Mouse (Mus musculus) limb, embryonic 10.5 days (tissue): Measurements from ENCODE around the gene Tex19.2. TPM values are rescaled to one million over a fixed set of nuclear protein-coding genes. Genes with fewer than 3 reads are reported as not detected.
"Not testable (repeated sequence)": the region's sequence is repeated elsewhere in the genome, so short reads cannot be mapped to it uniquely, and the experiment has no call there.

Source experiments
- DNase-seq: peaks from one replicate; pipeline ENCODE4 v3.0.0-alpha.2; 2017; ENCODE audit warnings: low spot score
- H3K27ac ChIP-seq: fragments of 300-500 bp; sonication (generic); 2 replicates; pipeline ENCODE4 v1.5.1; 2016; ENCODE audit warnings: mild to moderate bottlenecking
- H3K27me3 ChIP-seq: fragments of 300-500 bp; sonication (generic); 2 replicates; pipeline ENCODE4 v1.6.1; 2016; ENCODE audit warnings: low read depth, mild to moderate bottlenecking; ENCODE audit not compliant: poor library complexity, severe bottlenecking
- H3K36me3 ChIP-seq: fragments of 300-500 bp; sonication (generic); 2 replicates; pipeline ENCODE4 v1.6.1; 2016; ENCODE audit warnings: mild to moderate bottlenecking, moderate library complexity
- H3K4me1 ChIP-seq: fragments of 300-500 bp; sonication (generic); 2 replicates; pipeline ENCODE4 v1.6.1; 2016
- H3K4me3 ChIP-seq: fragments of 300-500 bp; sonication (generic); 2 replicates; pipeline ENCODE4 v1.5.1; 2016; ENCODE audit warnings: mild to moderate bottlenecking, moderate library complexity
- H3K9me3 ChIP-seq: fragments of 300-500 bp; sonication (generic); replicated peaks from 2 replicates; pipeline ENCODE4 v1.6.1; 2016; ENCODE audit warnings: mild to moderate bottlenecking
- WGBS: fragments of 180-500 bp; shearing (Covaris S2); methylation state at CpG from one replicate; pipeline ENCODE4 v1.1.7; 2016; 5-methylcytosine and 5-hydroxymethylcytosine counted together
- polyA plus RNA-seq: library from polyadenylated mRNA; unstranded; fragments of >200 nt; fragmentation: Nextera tagmentation; extraction: Ambion mirVana; gene quantifications from 2 replicates; pipeline ENCODE4 v1.2.1, GENCODE M21; 2016

Gene Tex19.2
- polyA plus RNA-seq, 1 experiment from 2014 or later, result not detected

GRCm38 (mm10) chr11:121127441-121127840 is 9.0 kb upstream of the Tex19.2 start:
- no peaks in the 10 kb centered on the region for H3K36me3 ChIP-seq
- 83% methylated on average over 3 of the region's 3 CpGs for WGBS
- no peaks in the 10 kb centered on the region for H3K9me3 ChIP-seq
- DNase-seq, result no peak
- no peak overlapping the region for H3K27ac ChIP-seq
- no peaks in the 10 kb centered on the region for H3K4me1 ChIP-seq
- no peaks in the 10 kb centered on the region for H3K27me3 ChIP-seq
- no peak overlapping the region for H3K4me3 ChIP-seq

- 82% methylated on average over 1 of the region's 1 CpGs for WGBS
- DNase-seq, result no peak
- H3K4me1 ChIP-seq, result no peaks in the 10 kb centered on the region
- no peaks in the 10 kb centered on the region for H3K9me3 ChIP-seq
- H3K4me3 ChIP-seq, result no peak overlapping the region
- H3K36me3 ChIP-seq, result no peaks in the 10 kb centered on the region
- H3K27me3 ChIP-seq, result no peaks in the 10 kb centered on the region
- no peak overlapping the region for H3K27ac ChIP-seq
Measured at GRCm38 (mm10) chr11:121126395-121126794, 7.9 kb upstream of the Tex19.2 start.

GRCm38 (mm10) chr11:121125522-121126172 is 7.2 kb upstream of the Tex19.2 start:
- WGBS, result 86% methylated on average over 3 of the region's 3 CpGs

GRCm38 (mm10) chr11:121123438-121123837 is 5.0 kb upstream of the Tex19.2 start:
- Histone ChIP-seq H3K4me3 (no peak overlapping the region), H3K4me1 (no peaks in the 10 kb centered on the region), H3K27ac (no peak overlapping the region), H3K27me3 (no peaks in the 10 kb centered on the region), H3K36me3 (no peaks in the 10 kb centered on the region), H3K9me3 (no peaks in the 10 kb centered on the region)
- 90% methylated on average over 4 of the region's 4 CpGs for WGBS
- DNase-seq, result no peak

More at GRCm38 (mm10) chr11:121125522-121126172, 7.2 kb upstream of the Tex19.2 start:
- H3K9me3 ChIP-seq, result no peaks in the 10 kb centered on the region
- H3K27ac ChIP-seq, result no peak overlapping the region
- no peak overlapping the region for H3K4me3 ChIP-seq
- H3K4me1 ChIP-seq, result no peaks in the 10 kb centered on the region
- H3K36me3 ChIP-seq, result no peaks in the 10 kb centered on the region
- no peaks in the 10 kb centered on the region for H3K27me3 ChIP-seq
- no peak for DNase-seq

GRCm38 (mm10) chr11:121122024-121122670 is 3.7 kb upstream of the Tex19.2 start:
- H3K4me3 ChIP-seq, result no peak overlapping the region
- H3K36me3 ChIP-seq, result no peaks in the 10 kb centered on the region
- H3K27me3 ChIP-seq, result no peaks in the 10 kb centered on the region
- no peaks in the 10 kb centered on the region for H3K9me3 ChIP-seq
- 84% methylated on average over 2 of the region's 2 CpGs for WGBS
- no peak overlapping the region for H3K27ac ChIP-seq
- no peaks in the 10 kb centered on the region for H3K4me1 ChIP-seq
- DNase-seq, result no peak

- DNase-seq, result no peak
- Histone ChIP-seq H3K4me3 (no peak overlapping the region), H3K27ac (no peak overlapping the region), H3K36me3 (no peaks in the 10 kb centered on the region), H3K9me3 (no peaks in the 10 kb centered on the region), H3K4me1 (no peaks in the 10 kb centered on the region), H3K27me3 (no peaks in the 10 kb centered on the region)
- 88% methylated on average over 3 of the region's 3 CpGs for WGBS
Measured at GRCm38 (mm10) chr11:121121151-121121550, 2.7 kb upstream of the Tex19.2 start.

- Histone ChIP-seq H3K9me3 (no peaks in the 10 kb centered on the region), H3K27me3 (no peaks in the 10 kb centered on the region), H3K4me1 (no peaks in the 10 kb centered on the region), H3K4me3 (no peak overlapping the region), H3K27ac (no peak overlapping the region), H3K36me3 (no peaks in the 10 kb centered on the region)
- WGBS, result 91% methylated on average over 18 of the region's 18 CpGs
- no peak for DNase-seq
Measured at GRCm38 (mm10) chr11:121118106-121118505, 371 bp downstream of the Tex19.2 start.

- H3K27ac ChIP-seq, result no peak overlapping the region
- H3K36me3 ChIP-seq, result no peaks in the 10 kb centered on the region
- no peaks in the 10 kb centered on the region; the same call in 1 of the 2 replicates for H3K4me1 ChIP-seq
- no peaks in the 10 kb centered on the region for H3K9me3 ChIP-seq
- H3K27me3 ChIP-seq, result no peaks in the 10 kb centered on the region
- H3K4me3 ChIP-seq, result no peak overlapping the region
- DNase-seq, result no peak
- 77% methylated on average over 5 of the region's 5 CpGs for WGBS
Measured at GRCm38 (mm10) chr11:121112091-121112775, 6.2 kb downstream of the Tex19.2 start.

GRCm38 (mm10) chr11:121111601-121112000 is 6.9 kb downstream of the Tex19.2 start:
- H3K4me3 ChIP-seq, result no peak overlapping the region
- no peak for DNase-seq
- WGBS, result 81% methylated on average over 1 of the region's 1 CpGs
- no peaks in the 10 kb centered on the region; the same call in 1 of the 2 replicates for H3K4me1 ChIP-seq
- H3K27ac ChIP-seq, result no peak overlapping the region
- H3K36me3 ChIP-seq, result no peaks in the 10 kb centered on the region
- H3K27me3 ChIP-seq, result no peaks in the 10 kb centered on the region
- H3K9me3 ChIP-seq, result no peaks in the 10 kb centered on the region

GRCm38 (mm10) chr11:121111051-121111450 is 7.4 kb downstream of the Tex19.2 start:
- WGBS, result 90% methylated on average over 3 of the region's 3 CpGs
- H3K27me3 ChIP-seq, result no peaks in the 10 kb centered on the region
- no peak for DNase-seq
- H3K9me3 ChIP-seq, result no peaks in the 10 kb centered on the region
- no peak overlapping the region for H3K4me3 ChIP-seq
- no peaks in the 10 kb centered on the region for H3K36me3 ChIP-seq
- H3K27ac ChIP-seq, result no peak overlapping the region
- no peaks in the 10 kb centered on the region; the same call in 1 of the 2 replicates for H3K4me1 ChIP-seq

- Histone ChIP-seq H3K27me3 (no peaks in the 10 kb centered on the region), H3K9me3 (no peaks in the 10 kb centered on the region), H3K27ac (no peak overlapping the region), H3K4me3 (no peak overlapping the region), H3K36me3 (no peaks in the 10 kb centered on the region), H3K4me1 (no peaks in the 10 kb centered on the region; the same call in 1 of the 2 replicates)
- DNase-seq, result no peak
- WGBS, result 25% methylated on average over 2 of the region's 2 CpGs
Measured at GRCm38 (mm10) chr11:121109986-121110385, 8.5 kb downstream of the Tex19.2 start.

- H3K27ac ChIP-seq, result no peak overlapping the region
Measured at GRCm38 (mm10) chr11:121108061-121108460, 10.4 kb downstream of the Tex19.2 start.

GRCm38 (mm10) chr11:121107242-121107641 is 11.2 kb downstream of the Tex19.2 start:
- H3K27ac ChIP-seq, H3K4me1 ChIP-seq, H3K4me3 ChIP-seq, DNase-seq, H3K9me3 ChIP-seq, H3K36me3 ChIP-seq, H3K27me3 ChIP-seq: not testable (repeated sequence)
- WGBS, result 93% methylated on average over 1 of the region's 1 CpGs

More at GRCm38 (mm10) chr11:121108061-121108460, 10.4 kb downstream of the Tex19.2 start:
- H3K36me3 ChIP-seq, result no peaks in the 10 kb centered on the region
- H3K4me1 ChIP-seq, result no peaks in the 10 kb centered on the region; the same call in 1 of the 2 replicates
- DNase-seq, result no peak
- H3K27me3 ChIP-seq, result no peaks in the 10 kb centered on the region
- H3K9me3 ChIP-seq, result no peaks in the 10 kb centered on the region
- WGBS, result 76% methylated on average over 9 of the region's 9 CpGs
- H3K4me3 ChIP-seq, result no peak overlapping the region
